Mouse (Mus musculus) hindbrain, embryonic 15.5 days (tissue): ENCODE results near the gene Crot. TPM values are rescaled to one million over a fixed set of nuclear protein-coding genes. Genes with fewer than 3 reads are reported as not detected.
"Not testable (repeated sequence)": the region's sequence is repeated elsewhere in the genome, so short reads cannot be mapped to it uniquely, and the experiment has no call there.

Experiments
- ATAC-seq: fragments of 200-750 bp; cut with Nextera tagmentation; 2 replicates; pipeline ENCODE4 v1.8.0; 2017; ENCODE audit warnings: low read depth, moderate number of reproducible peaks, moderate TSS enrichment; ENCODE audit not compliant: low FRiP score
- H3K27ac ChIP-seq: fragments of 300-500 bp; sonication (generic); replicated peaks from 2 replicates; pipeline ENCODE4 v1.5.1; 2015; ENCODE audit warnings: mild to moderate bottlenecking, inconsistent platforms
- H3K27me3 ChIP-seq: fragments of 300-500 bp; sonication (generic); 2 replicates; pipeline ENCODE4 v1.6.1; 2015; ENCODE audit warnings: control low read depth, inconsistent platforms
- H3K36me3 ChIP-seq: fragments of 300-500 bp; sonication (generic); 2 replicates; pipeline ENCODE4 v1.6.1; 2015; ENCODE audit warnings: control low read depth, inconsistent platforms
- H3K4me1 ChIP-seq: fragments of 300-500 bp; sonication (generic); replicated peaks from 2 replicates; pipeline ENCODE4 v1.6.1; 2015; ENCODE audit warnings: control low read depth, inconsistent platforms
- H3K4me2 ChIP-seq: fragments of 300-500 bp; sonication (generic); 2 replicates; pipeline ENCODE4 v1.6.1; 2015; ENCODE audit warnings: moderate library complexity, mild to moderate bottlenecking, inconsistent platforms
- H3K4me3 ChIP-seq: fragments of 300-500 bp; sonication (generic); 2 replicates; pipeline ENCODE4 v1.5.1; 2015; ENCODE audit warnings: mild to moderate bottlenecking, inconsistent platforms
- H3K9ac ChIP-seq: fragments of 300-500 bp; sonication (generic); 2 replicates; pipeline ENCODE4 v1.6.1; 2015; ENCODE audit warnings: inconsistent platforms
- H3K9me3 ChIP-seq: fragments of 300-500 bp; sonication (generic); 2 replicates; pipeline ENCODE4 v1.6.1; 2016; ENCODE audit warnings: control low read depth, inconsistent platforms
- WGBS: fragments of 180-500 bp; shearing (Covaris S2); methylation state at CpG from one replicate; pipeline ENCODE4 v1.1.7; 2015; 5-methylcytosine and 5-hydroxymethylcytosine counted together
- polyA plus RNA-seq: library from polyadenylated mRNA; unstranded; fragments of >200 nt; fragmentation: Nextera tagmentation; extraction: Ambion mirVana; gene quantifications from 2 replicates; pipeline ENCODE4 v1.2.1, GENCODE M21; 2015

Gene Crot
- polyA plus RNA-seq, 1 experiment from 2014 or later, result 21.7 TPM

- Histone ChIP-seq H3K36me3 (no peaks in the 10 kb centered on the region), H3K4me1 (no peaks in the 10 kb centered on the region), H3K9me3 (no peaks in the 10 kb centered on the region), H3K9ac (no peak overlapping the region), H3K4me2 (no peak overlapping the region), H3K27me3 (no peaks in the 10 kb centered on the region), H3K4me3 (no peak overlapping the region), H3K27ac (no peak overlapping the region)
- no peak for ATAC-seq
- WGBS, result 82% methylated on average over 8 of the region's 8 CpGs
Measured at GRCm38 (mm10) chr5:9032101-9032590, 35.0 kb upstream of the Crot start.

GRCm38 (mm10) chr5:9028266-9028841 is 31.2 kb upstream of the Crot start:
- no peak for ATAC-seq
- Histone ChIP-seq H3K9ac (no peak overlapping the region), H3K9me3 (no peaks in the 10 kb centered on the region), H3K27me3 (no peaks in the 10 kb centered on the region), H3K4me2 (no peak overlapping the region), H3K4me3 (no peak overlapping the region), H3K4me1 (no peaks in the 10 kb centered on the region), H3K36me3 (no peaks in the 10 kb centered on the region), H3K27ac (no peak overlapping the region)
- WGBS, result 77% methylated on average over 1 of the region's 1 CpGs

GRCm38 (mm10) chr5:9015352-9015751 is 18.2 kb upstream of the Crot start:
- Histone ChIP-seq H3K27me3 (no peaks in the 10 kb centered on the region), H3K4me1 (no peaks in the 10 kb centered on the region), H3K36me3 (no peaks in the 10 kb centered on the region), H3K27ac (no peak overlapping the region), H3K9me3 (no peaks in the 10 kb centered on the region), H3K4me2 (no peak overlapping the region), H3K4me3 (no peak overlapping the region), H3K9ac (no peak overlapping the region)
- no peak for ATAC-seq
- WGBS, result 78% methylated on average over 3 of the region's 3 CpGs

GRCm38 (mm10) chr5:9014774-9015173 is 17.6 kb upstream of the Crot start:
- 92% methylated on average over 3 of the region's 3 CpGs for WGBS
- H3K9me3 ChIP-seq, result no peaks in the 10 kb centered on the region
- H3K36me3 ChIP-seq, result no peaks in the 10 kb centered on the region
- ATAC-seq, result no peak
- no peak overlapping the region for H3K27ac ChIP-seq
- H3K4me3 ChIP-seq, result no peak overlapping the region
- H3K4me2 ChIP-seq, result no peak overlapping the region
- H3K27me3 ChIP-seq, result no peaks in the 10 kb centered on the region
- no peak overlapping the region for H3K9ac ChIP-seq
- no peaks in the 10 kb centered on the region for H3K4me1 ChIP-seq

GRCm38 (mm10) chr5:9011374-9011773 is 14.2 kb upstream of the Crot start:
- no peak overlapping the region; the same call in 1 of the 2 replicates for H3K27ac ChIP-seq
- H3K36me3 ChIP-seq, result no peaks in the 10 kb centered on the region
- H3K4me1 ChIP-seq, result no peaks in the 10 kb centered on the region
- no peak overlapping the region for H3K4me2 ChIP-seq
- H3K9me3 ChIP-seq, result no peaks in the 10 kb centered on the region
- no peak for ATAC-seq
- no peaks in the 10 kb centered on the region for H3K27me3 ChIP-seq
- H3K4me3 ChIP-seq, result no peak overlapping the region
- no peak overlapping the region for H3K9ac ChIP-seq
- 59% methylated on average over 8 of the region's 8 CpGs for WGBS

GRCm38 (mm10) chr5:9010166-9010565 is 13.0 kb upstream of the Crot start:
- Histone ChIP-seq H3K9ac (no peak overlapping the region), H3K36me3 (no peaks in the 10 kb centered on the region), H3K4me3 (no peak overlapping the region), H3K4me2 (no peak overlapping the region), H3K4me1 (no peaks in the 10 kb centered on the region), H3K27ac (no peak overlapping the region), H3K9me3 (no peaks in the 10 kb centered on the region), H3K27me3 (no peaks in the 10 kb centered on the region)
- ATAC-seq, result no peak
- 92% methylated on average over 1 of the region's 1 CpGs for WGBS

GRCm38 (mm10) chr5:9006585-9006984 is 9.5 kb upstream of the Crot start:
- not testable (repeated sequence) for H3K27me3 ChIP-seq, H3K9ac ChIP-seq, H3K4me1 ChIP-seq, H3K27ac ChIP-seq, H3K4me2 ChIP-seq, ATAC-seq, H3K4me3 ChIP-seq, H3K9me3 ChIP-seq, H3K36me3 ChIP-seq
- 55% methylated on average over 3 of the region's 3 CpGs for WGBS

- H3K4me1 ChIP-seq, result peaks cover 10% of the 10 kb centered on the region
- H3K9ac ChIP-seq, H3K4me2 ChIP-seq, H3K27me3 ChIP-seq, H3K27ac ChIP-seq, H3K9me3 ChIP-seq, H3K36me3 ChIP-seq, ATAC-seq, H3K4me3 ChIP-seq: not testable (repeated sequence)
- WGBS, result 19% methylated on average over 7 of the region's 7 CpGs
Measured at GRCm38 (mm10) chr5:9000006-9000405, 2.9 kb upstream of the Crot start.

GRCm38 (mm10) chr5:8999108-8999507 is 2.0 kb upstream of the Crot start:
- H3K4me2 ChIP-seq, result no peak overlapping the region
- no peak overlapping the region for H3K4me3 ChIP-seq
- H3K36me3 ChIP-seq, result no peaks in the 10 kb centered on the region
- H3K27ac ChIP-seq, result no peak overlapping the region
- peaks cover 10% of the 10 kb centered on the region for H3K4me1 ChIP-seq
- ATAC-seq, result no peak
- no peak overlapping the region for H3K9ac ChIP-seq
- no peaks in the 10 kb centered on the region for H3K9me3 ChIP-seq
- no peaks in the 10 kb centered on the region for H3K27me3 ChIP-seq
- WGBS, result 65% methylated on average over 4 of the region's 4 CpGs

GRCm38 (mm10) chr5:8997513-8997895 is 380 bp upstream of the Crot start:
- Histone ChIP-seq H3K27me3 (no peaks in the 10 kb centered on the region), H3K9me3 (no peaks in the 10 kb centered on the region), H3K4me1 (peaks cover 10% of the 10 kb centered on the region), H3K9ac (peak overlapping the region; percentile 74), H3K27ac (peak overlapping the region; percentile 87), H3K4me3 (peak overlapping the region; percentile 71), H3K36me3 (no peaks in the 10 kb centered on the region), H3K4me2 (peak overlapping the region; percentile 75)
- ATAC-seq, result no peak
- WGBS, result 7% methylated on average over 8 of the region's 8 CpGs

- peak overlapping the region; percentile 71 for H3K4me3 ChIP-seq
- H3K27me3 ChIP-seq, result no peaks in the 10 kb centered on the region
- H3K36me3 ChIP-seq, result no peaks in the 10 kb centered on the region
- ATAC-seq, result no peak
- H3K4me1 ChIP-seq, result peaks cover 10% of the 10 kb centered on the region
- H3K27ac ChIP-seq, result peak overlapping the region; percentile 87; the same call in 1 of the 2 replicates
- no peaks in the 10 kb centered on the region for H3K9me3 ChIP-seq
- peak overlapping the region; percentile 75 for H3K4me2 ChIP-seq
- peak overlapping the region; percentile 74 for H3K9ac ChIP-seq
- WGBS, result 20% methylated on average over 13 of the region's 13 CpGs
Measured at GRCm38 (mm10) chr5:8995966-8996685, 998 bp downstream of the Crot start.

GRCm38 (mm10) chr5:8991626-8992025 is 5.5 kb downstream of the Crot start:
- Histone ChIP-seq H3K27ac (no peak overlapping the region), H3K9me3 (no peaks in the 10 kb centered on the region), H3K4me2 (no peak overlapping the region), H3K4me1 (peaks cover 10% of the 10 kb centered on the region), H3K36me3 (peaks cover 6% of the 10 kb centered on the region; the same call in 1 of the 2 replicates), H3K9ac (no peak overlapping the region), H3K27me3 (no peaks in the 10 kb centered on the region), H3K4me3 (no peak overlapping the region)
- no peak for ATAC-seq
- 89% methylated on average over 16 of the region's 16 CpGs for WGBS
